Mouse (Mus musculus): ENCODE measurements around the gene Ahnak. TPM values are rescaled to one million over a fixed set of nuclear protein-coding genes. Genes with fewer than 3 reads are reported as not detected.
"Not testable (repeated sequence)": the region's sequence is repeated elsewhere in the genome, so short reads cannot be mapped to it uniquely, and the experiment has no call there.

Ahnak gene
- total and polyA plus RNA-seq, 3 experiments = 1.2 to 2.2 TPM; not detected in 1

DNA sequence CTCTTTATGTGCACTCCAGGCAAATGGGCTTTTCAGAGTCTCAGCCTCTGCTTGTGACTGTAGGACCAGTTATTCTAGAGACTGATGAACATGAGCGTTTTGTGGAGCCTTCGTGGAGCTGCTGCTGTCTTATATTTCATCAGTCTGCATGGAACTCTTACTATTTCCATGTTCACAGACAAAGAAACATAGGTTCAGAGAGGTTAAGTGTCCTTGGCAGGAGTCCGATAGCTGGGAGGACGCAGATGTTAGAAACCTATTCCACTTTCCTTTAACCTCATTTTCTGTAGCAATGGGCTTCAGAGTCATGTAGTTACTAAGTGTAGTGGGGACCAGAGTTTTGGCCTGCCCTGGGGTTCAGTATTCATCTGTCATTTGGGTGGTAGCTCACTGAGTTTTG, 10.1 kb downstream of the Ahnak start:
- H3K4me3 ChIP-seq (ENCODE audit: control insufficient read depth in 1 of 2, insufficient read depth in 1 of 2, low read depth in 2 of 2, low read length in 2 of 2) = no peak overlapping the region
- TF ChIP-seq MAX (IDR thresholded peaks at IDR 0.05; ENCODE audit: low read length) (no peak), NELFE (IDR thresholded peaks at IDR 0.05; ENCODE audit: low read depth, low read length) (no peak), NRF1 (IDR thresholded peaks at IDR 0.05; ENCODE audit: insufficient read depth, low read depth, low read length, poor library complexity, severe bottlenecking) (no peak)
- no peaks in the 10 kb centered on the region for H3K27me3 ChIP-seq (ENCODE audit: control insufficient read depth in 1 of 2, insufficient read depth in 2 of 2, low read length in 2 of 2)
- H3K79me2 ChIP-seq (ENCODE audit: control insufficient read depth, insufficient read depth, low read length, poor library complexity) = no peaks in the 10 kb centered on the region
- H3K4me1 ChIP-seq (ENCODE audit: control insufficient read depth in 1 of 2, insufficient read depth in 2 of 2, low read length in 2 of 2) = peaks cover 5 to 26% of the 10 kb centered on the region in 2 experiments
- H3K27ac ChIP-seq (ENCODE audit: control insufficient read depth, low read depth, low read length) = no peak overlapping the region
- DNase-seq (ENCODE audit: low read depth, low spot score) = no peak
- H3K36me3 ChIP-seq (ENCODE audit: control insufficient read depth in 1 of 2, insufficient read depth in 2 of 2, low read length in 2 of 2) = peaks cover 0 to 13% of the 10 kb centered on the region in 2 experiments; a peak in 2 of 4 replicates
- H3K9ac ChIP-seq (ENCODE audit: control insufficient read depth, low read depth, low read length, poor library complexity, severe bottlenecking) = no peak overlapping the region
- no peaks in the 10 kb centered on the region for H3K9me3 ChIP-seq (replicated peaks; ENCODE audit: insufficient read depth, low read length)

DNA sequence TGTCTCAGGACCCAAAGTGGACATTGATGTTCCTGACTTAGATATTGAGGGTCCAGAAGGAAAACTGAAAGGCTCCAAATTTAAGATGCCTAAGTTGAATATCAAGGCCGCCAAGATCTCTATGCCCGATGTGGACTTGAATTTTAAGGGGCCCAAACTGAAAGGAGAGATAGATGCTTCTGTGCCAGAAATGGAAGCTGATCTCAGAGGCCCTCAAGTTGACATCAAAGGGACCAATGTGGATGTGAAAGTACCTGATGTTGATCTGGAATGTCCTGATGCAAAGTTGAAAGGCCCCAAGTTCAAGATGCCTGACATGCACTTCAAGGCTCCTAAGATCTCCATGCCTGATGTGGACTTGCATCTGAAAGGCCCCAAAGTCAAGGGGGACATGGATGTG, 17.8 kb downstream of the Ahnak start:
- not testable (repeated sequence) for H3K4me1 ChIP-seq (ENCODE audit: control insufficient read depth in 1 of 2, insufficient read depth in 2 of 2, low read length in 2 of 2); H3K9ac ChIP-seq (ENCODE audit: control insufficient read depth, low read depth, low read length, poor library complexity, severe bottlenecking); DNase-seq (ENCODE audit: low read depth, low spot score); H3K36me3 ChIP-seq (ENCODE audit: control insufficient read depth in 1 of 2, insufficient read depth in 2 of 2, low read length in 2 of 2); H3K79me2 ChIP-seq (ENCODE audit: control insufficient read depth, insufficient read depth, low read length, poor library complexity); H3K4me3 ChIP-seq (ENCODE audit: control insufficient read depth in 1 of 2, insufficient read depth in 1 of 2, low read depth in 2 of 2, low read length in 2 of 2); H3K9me3 ChIP-seq (replicated peaks; ENCODE audit: insufficient read depth, low read length); H3K27ac ChIP-seq (ENCODE audit: control insufficient read depth, low read depth, low read length); H3K27me3 ChIP-seq (ENCODE audit: control insufficient read depth in 1 of 2, insufficient read depth in 2 of 2, low read length in 2 of 2)

DNA sequence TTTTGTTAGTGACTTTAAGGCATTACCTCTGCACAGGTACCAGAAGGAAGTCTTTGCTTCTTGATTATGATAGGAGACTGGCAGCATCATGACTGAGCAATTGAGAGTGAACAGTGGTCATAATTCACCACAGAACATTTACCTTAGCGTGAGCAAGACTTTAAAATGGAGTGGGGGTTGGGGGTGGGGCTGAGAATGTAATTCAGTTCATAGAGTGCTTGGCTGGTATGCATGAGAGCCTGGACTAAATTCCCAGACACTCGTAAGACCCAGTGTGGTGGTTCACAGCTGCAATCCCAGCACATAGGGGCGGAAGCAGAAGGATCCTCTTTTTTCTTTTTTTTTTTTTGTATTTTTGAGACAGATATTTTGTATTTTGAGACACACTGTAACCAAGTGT, 30.2 kb downstream of the Ahnak start:
- no peaks in the 10 kb centered on the region for H3K27me3 ChIP-seq (ENCODE audit: control insufficient read depth in 1 of 2, insufficient read depth in 2 of 2, low read length in 2 of 2)
- H3K9ac ChIP-seq (ENCODE audit: control insufficient read depth, low read depth, low read length, poor library complexity, severe bottlenecking) = no peak overlapping the region
- no peak overlapping the region for H3K4me3 ChIP-seq (ENCODE audit: control insufficient read depth in 1 of 2, insufficient read depth in 1 of 2, low read depth in 2 of 2, low read length in 2 of 2)
- no peaks in the 10 kb centered on the region for H3K79me2 ChIP-seq (ENCODE audit: control insufficient read depth, insufficient read depth, low read length, poor library complexity)
- H3K9me3 ChIP-seq (replicated peaks; ENCODE audit: insufficient read depth, low read length) = no peaks in the 10 kb centered on the region
- no peak for DNase-seq (ENCODE audit: low read depth, low spot score)
- no peak overlapping the region for H3K27ac ChIP-seq (ENCODE audit: control insufficient read depth, low read depth, low read length)
- H3K36me3 ChIP-seq (ENCODE audit: control insufficient read depth in 1 of 2, insufficient read depth in 2 of 2, low read length in 2 of 2) = no peaks in the 10 kb centered on the region
- TF ChIP-seq ELF1 (IDR thresholded peaks at IDR 0.05; ENCODE audit: low read depth, low read length) (no peak), CHD1 (IDR thresholded peaks at IDR 0.05; ENCODE audit: low read depth, low read length) (no peak), MYC (IDR thresholded peaks at IDR 0.05; ENCODE audit: low read depth, low read length) (no peak), ZKSCAN1 (IDR thresholded peaks at IDR 0.05; ENCODE audit: low read depth, low read length) (no peak), ZNF384 (IDR thresholded peaks at IDR 0.05; ENCODE audit: low read depth, low read length) (no peak), ZMIZ1 (IDR thresholded peaks at IDR 0.05; ENCODE audit: low read depth, low read length) (no peak), POLR2AphosphoS2 (IDR thresholded peaks at IDR 0.05; ENCODE audit: low read length) (no peak), HCFC1 (IDR thresholded peaks at IDR 0.05; ENCODE audit: low read depth, low read length) (no peak)
- no peaks in the 10 kb centered on the region for H3K4me1 ChIP-seq (ENCODE audit: control insufficient read depth in 1 of 2, insufficient read depth in 2 of 2, low read length in 2 of 2)

Data from MEL (cell line).